Mouse (Mus musculus): ENCODE measurements at regions not wholly inside any gene's neighbourhood (a gene's known extent, or its start where the extent isn't known, plus 50 kb on each side); places are given as distances from the start of the nearest gene placed in this dataset.

DNA sequence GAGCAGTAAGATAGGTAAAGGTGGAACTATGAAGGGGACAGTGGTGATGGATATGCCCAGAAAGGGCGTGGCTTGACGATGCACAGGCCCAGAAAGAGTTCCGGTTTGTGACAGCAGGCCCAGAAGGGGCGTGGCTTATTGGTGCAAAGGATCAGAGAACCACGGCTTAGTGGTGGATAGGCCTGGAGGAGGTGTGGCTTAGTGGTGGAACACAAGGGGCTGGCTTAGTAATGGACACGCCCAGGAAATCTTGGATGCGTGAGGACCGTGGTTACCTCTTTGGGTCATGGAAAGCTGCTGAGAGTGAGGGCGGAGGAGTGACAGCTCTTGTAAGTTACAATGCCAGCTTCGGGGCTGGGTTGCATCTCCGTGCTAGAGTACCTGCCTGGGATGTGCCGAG is 58.2 kb upstream of the Gm11733 start:
- Histone ChIP-seq H3K9me3 (replicated peaks; ENCODE audit: control insufficient read depth, insufficient read depth, low read length, poor library complexity, severe bottlenecking) (no peaks in the 10 kb centered on the region), H3K27ac (ENCODE audit: insufficient read depth, low read length) (no peak overlapping the region), H3K4me3 (ENCODE audit: low read depth, low read length) (peak overlapping the region; percentile 50), H3K36me3 (ENCODE audit: control insufficient read depth, insufficient read depth, low read length, poor library complexity, severe bottlenecking) (no peaks in the 10 kb centered on the region), H3K9ac (ENCODE audit: low read depth, poor library complexity, severe bottlenecking) (no peak overlapping the region), H3K4me1 (ENCODE audit: control insufficient read depth, insufficient read depth, low read length) (peaks cover 2% of the 10 kb centered on the region), H3K27me3 (ENCODE audit: control insufficient read depth, insufficient read depth, low read length, poor library complexity, severe bottlenecking) (no peaks in the 10 kb centered on the region)
- TF ChIP-seq CTCF (IDR thresholded peaks at IDR 0.05; ENCODE audit: low read depth, low read length) (no peak), EP300 (IDR thresholded peaks at IDR 0.05; ENCODE audit: insufficient read depth, low read depth, low read length) (no peak), POLR2A (IDR thresholded peaks at IDR 0.05; ENCODE audit: insufficient read depth, low read length) (no peak)

DNA sequence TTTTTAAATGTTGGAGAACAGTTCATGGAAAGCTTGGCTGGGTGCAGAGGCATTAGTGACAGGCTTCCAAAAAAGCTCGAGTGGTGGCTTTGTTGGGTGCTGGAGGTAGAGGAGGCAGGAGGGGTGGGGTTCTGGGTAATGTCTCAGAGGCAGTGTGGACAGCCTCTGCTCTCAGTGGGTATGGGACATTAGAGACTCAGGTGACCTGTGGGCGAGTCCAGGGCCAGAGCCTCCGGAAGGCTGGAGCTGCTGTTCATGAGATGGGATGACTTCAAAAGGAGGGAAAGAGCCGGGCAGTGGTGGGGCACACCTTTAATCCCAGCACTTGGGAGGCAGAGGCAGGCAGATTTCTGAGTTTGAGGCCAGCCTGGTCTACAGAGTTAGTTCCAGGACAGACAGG is 57.5 kb upstream of the Gm11733 start:
- Histone ChIP-seq H3K4me3 (ENCODE audit: low read depth, low read length) (no peak overlapping the region), H3K36me3 (ENCODE audit: control insufficient read depth, insufficient read depth, low read length, poor library complexity, severe bottlenecking) (no peaks in the 10 kb centered on the region), H3K9ac (ENCODE audit: low read depth, poor library complexity, severe bottlenecking) (no peak overlapping the region), H3K27ac (ENCODE audit: insufficient read depth, low read length) (no peak overlapping the region), H3K9me3 (replicated peaks; ENCODE audit: control insufficient read depth, insufficient read depth, low read length, poor library complexity, severe bottlenecking) (no peaks in the 10 kb centered on the region), H3K4me1 (ENCODE audit: control insufficient read depth, insufficient read depth, low read length) (peaks cover 2% of the 10 kb centered on the region), H3K27me3 (ENCODE audit: control insufficient read depth, insufficient read depth, low read length, poor library complexity, severe bottlenecking) (no peaks in the 10 kb centered on the region)
- no peak for TF ChIP-seq POLR2A (IDR thresholded peaks at IDR 0.05; ENCODE audit: insufficient read depth, low read length)
- no peak for TF ChIP-seq CTCF (IDR thresholded peaks at IDR 0.05; ENCODE audit: low read depth, low read length)
- TF ChIP-seq EP300 (IDR thresholded peaks at IDR 0.05; ENCODE audit: insufficient read depth, low read depth, low read length): no peak

DNA sequence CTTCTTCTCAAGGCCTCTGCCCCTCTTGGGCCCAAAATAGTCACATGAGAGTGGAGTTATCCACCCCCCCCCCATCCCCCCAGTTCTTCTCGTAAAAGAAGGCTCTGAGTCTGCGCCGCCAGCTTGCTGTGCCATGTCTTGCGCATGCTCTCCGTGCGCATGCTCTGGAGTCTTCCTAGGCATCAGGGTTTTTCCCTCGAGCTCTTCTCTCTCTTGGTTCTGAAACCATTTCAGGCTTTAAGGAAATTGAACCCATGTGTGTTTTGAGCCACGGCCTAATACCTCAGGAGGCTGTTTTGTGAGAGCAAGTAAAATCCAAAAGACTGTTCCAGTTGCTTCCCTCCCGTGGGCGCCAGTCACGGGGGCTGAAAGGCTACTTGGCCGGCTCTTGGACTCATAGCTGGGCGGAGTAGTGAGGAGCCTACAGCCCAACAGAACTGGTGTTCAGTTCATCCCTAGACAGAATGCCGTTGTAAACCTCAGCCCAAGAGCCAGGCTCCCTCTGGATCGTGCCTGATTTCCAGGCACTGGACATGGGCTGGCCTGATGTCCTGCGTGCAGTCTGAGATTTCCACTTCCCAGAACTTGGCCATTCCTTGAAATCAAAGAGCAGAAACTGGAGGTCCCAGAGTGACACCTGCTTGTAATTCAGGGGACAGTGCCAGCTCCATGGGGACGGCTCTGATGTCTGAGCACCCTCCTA is 56.2 kb upstream of the Gm11733 start:
- H3K4me1 ChIP-seq (ENCODE audit: control insufficient read depth, insufficient read depth, low read length): peaks cover 5% of the 10 kb centered on the region

DNA sequence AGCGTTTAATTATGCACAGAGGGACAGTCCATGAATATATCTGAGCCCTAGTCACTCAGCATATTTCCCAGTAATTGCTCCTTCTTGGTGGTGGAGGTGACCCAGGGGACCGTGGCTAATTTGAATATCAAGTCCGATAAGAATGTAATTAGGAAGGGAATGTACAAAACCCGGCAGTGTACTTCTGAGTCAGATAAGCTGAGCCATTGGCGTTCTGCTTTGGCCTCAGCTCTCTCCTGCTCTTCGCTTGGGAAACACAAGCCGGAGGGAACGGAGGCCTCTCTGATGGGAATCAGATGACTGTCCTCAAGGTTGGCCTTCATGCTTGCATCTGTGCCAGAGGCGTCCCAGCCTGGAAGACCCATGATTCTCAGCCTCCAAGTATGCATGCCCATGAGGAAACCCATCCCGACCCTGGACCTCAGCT is 54.8 kb upstream of the Gm11733 start:
- no peak overlapping the region for H3K27ac ChIP-seq (ENCODE audit: insufficient read depth, low read length)
- TF ChIP-seq POLR2A (IDR thresholded peaks at IDR 0.05; ENCODE audit: insufficient read depth, low read length) (no peak), CTCF (IDR thresholded peaks at IDR 0.05; ENCODE audit: low read depth, low read length) (no peak), EP300 (IDR thresholded peaks at IDR 0.05; ENCODE audit: insufficient read depth, low read depth, low read length) (no peak)
- H3K9me3 ChIP-seq (replicated peaks; ENCODE audit: control insufficient read depth, insufficient read depth, low read length, poor library complexity, severe bottlenecking): no peaks in the 10 kb centered on the region
- no peak overlapping the region for H3K4me3 ChIP-seq (ENCODE audit: low read depth, low read length)
- no peak overlapping the region for H3K9ac ChIP-seq (ENCODE audit: low read depth, poor library complexity, severe bottlenecking)
- H3K4me1 ChIP-seq (ENCODE audit: control insufficient read depth, insufficient read depth, low read length): peaks cover 5% of the 10 kb centered on the region
- no peaks in the 10 kb centered on the region for H3K27me3 ChIP-seq (ENCODE audit: control insufficient read depth, insufficient read depth, low read length, poor library complexity, severe bottlenecking)
- H3K36me3 ChIP-seq (ENCODE audit: control insufficient read depth, insufficient read depth, low read length, poor library complexity, severe bottlenecking): no peaks in the 10 kb centered on the region

More for the DNA sequence above, 56.2 kb upstream of the Gm11733 start:
- Histone ChIP-seq H3K27ac (ENCODE audit: insufficient read depth, low read length) (no peak overlapping the region), H3K9me3 (replicated peaks; ENCODE audit: control insufficient read depth, insufficient read depth, low read length, poor library complexity, severe bottlenecking) (no peaks in the 10 kb centered on the region), H3K36me3 (ENCODE audit: control insufficient read depth, insufficient read depth, low read length, poor library complexity, severe bottlenecking) (no peaks in the 10 kb centered on the region), H3K9ac (ENCODE audit: low read depth, poor library complexity, severe bottlenecking) (no peak overlapping the region), H3K4me3 (ENCODE audit: low read depth, low read length) (no peak overlapping the region), H3K27me3 (ENCODE audit: control insufficient read depth, insufficient read depth, low read length, poor library complexity, severe bottlenecking) (no peaks in the 10 kb centered on the region)
- TF ChIP-seq POLR2A (IDR thresholded peaks at IDR 0.05; ENCODE audit: insufficient read depth, low read length) (no peak), EP300 (IDR thresholded peaks at IDR 0.05; ENCODE audit: insufficient read depth, low read depth, low read length) (no peak), CTCF (IDR thresholded peaks at IDR 0.05; ENCODE audit: low read depth, low read length) (no peak)

DNA sequence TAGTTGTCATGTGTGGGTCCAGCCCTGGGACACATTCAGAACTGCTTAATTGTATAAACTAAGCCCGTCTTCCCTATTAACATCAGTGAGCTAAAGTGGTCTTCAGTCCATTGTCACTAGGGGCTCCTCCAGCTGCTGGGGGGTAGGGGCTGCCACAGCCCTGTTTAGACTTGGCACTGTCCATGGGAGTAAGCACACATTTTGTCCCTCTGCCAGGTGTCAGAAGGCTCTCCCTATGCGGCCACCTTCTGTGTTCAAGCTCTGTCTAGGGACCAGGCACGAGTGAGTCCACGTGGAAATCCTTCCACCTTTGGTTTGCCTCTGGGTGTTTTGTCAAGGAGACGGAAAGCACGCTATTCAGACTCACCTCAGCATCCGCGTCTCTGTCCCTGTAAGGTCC is 54.3 kb upstream of the Gm11733 start:
- Histone ChIP-seq H3K9ac (ENCODE audit: low read depth, poor library complexity, severe bottlenecking) (no peak overlapping the region), H3K4me1 (ENCODE audit: control insufficient read depth, insufficient read depth, low read length) (peaks cover 5% of the 10 kb centered on the region), H3K27me3 (ENCODE audit: control insufficient read depth, insufficient read depth, low read length, poor library complexity, severe bottlenecking) (no peaks in the 10 kb centered on the region), H3K27ac (ENCODE audit: insufficient read depth, low read length) (no peak overlapping the region), H3K4me3 (ENCODE audit: low read depth, low read length) (no peak overlapping the region), H3K36me3 (ENCODE audit: control insufficient read depth, insufficient read depth, low read length, poor library complexity, severe bottlenecking) (no peaks in the 10 kb centered on the region), H3K9me3 (replicated peaks; ENCODE audit: control insufficient read depth, insufficient read depth, low read length, poor library complexity, severe bottlenecking) (no peaks in the 10 kb centered on the region)
- TF ChIP-seq POLR2A (IDR thresholded peaks at IDR 0.05; ENCODE audit: insufficient read depth, low read length) (no peak), CTCF (IDR thresholded peaks at IDR 0.05; ENCODE audit: low read depth, low read length) (no peak), EP300 (IDR thresholded peaks at IDR 0.05; ENCODE audit: insufficient read depth, low read depth, low read length) (no peak)

DNA sequence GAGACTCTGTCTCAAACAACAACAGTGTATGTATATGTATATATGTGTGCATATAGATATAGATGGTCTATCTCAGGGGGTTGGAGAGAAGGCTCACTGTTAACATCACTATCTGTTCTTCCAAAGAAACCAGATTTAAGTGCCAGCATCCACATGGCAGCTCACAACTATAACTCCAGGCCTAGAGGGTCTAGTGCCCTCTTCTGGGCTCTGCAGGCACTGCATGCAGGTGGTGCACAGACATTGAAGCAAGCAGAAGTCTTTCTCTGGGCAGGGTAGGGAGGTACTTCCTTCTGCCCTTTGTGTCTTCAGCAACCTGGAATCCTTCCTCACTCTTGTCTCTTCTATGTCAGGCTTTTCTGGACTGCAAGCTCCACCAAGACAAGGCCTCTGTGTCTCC is 50.1 kb upstream of the Gm11733 start:
- Histone ChIP-seq H3K36me3 (ENCODE audit: control insufficient read depth, insufficient read depth, low read length, poor library complexity, severe bottlenecking) (no peaks in the 10 kb centered on the region), H3K4me3 (ENCODE audit: low read depth, low read length) (no peak overlapping the region), H3K9me3 (replicated peaks; ENCODE audit: control insufficient read depth, insufficient read depth, low read length, poor library complexity, severe bottlenecking) (no peaks in the 10 kb centered on the region), H3K9ac (ENCODE audit: low read depth, poor library complexity, severe bottlenecking) (no peak overlapping the region), H3K27me3 (ENCODE audit: control insufficient read depth, insufficient read depth, low read length, poor library complexity, severe bottlenecking) (no peaks in the 10 kb centered on the region), H3K4me1 (ENCODE audit: control insufficient read depth, insufficient read depth, low read length) (peaks cover 12% of the 10 kb centered on the region), H3K27ac (ENCODE audit: insufficient read depth, low read length) (no peak overlapping the region)
- TF ChIP-seq EP300 (IDR thresholded peaks at IDR 0.05; ENCODE audit: insufficient read depth, low read depth, low read length) (no peak), CTCF (IDR thresholded peaks at IDR 0.05; ENCODE audit: low read depth, low read length) (peak; percentile 74), POLR2A (IDR thresholded peaks at IDR 0.05; ENCODE audit: insufficient read depth, low read length) (no peak)
